Mouse (Mus musculus) CH12.LX (cell line): ENCODE measurements around the gene Cdkn2a. TPM values are rescaled to one million over a fixed set of nuclear protein-coding genes. Genes with fewer than 3 reads are reported as not detected.

Experiments
- DNase-seq: peaks from one replicate; pipeline ENCODE4 v3.0.0-alpha.2; 2013; ENCODE audit errors: extremely low read depth
- H3K27ac ChIP-seq: 2 replicates; pipeline ENCODE4 v1.5.1; 2012; ENCODE audit warnings: low read depth, mild to moderate bottlenecking, control low read depth, moderate library complexity; ENCODE audit not compliant: insufficient read depth
- H3K27me3 ChIP-seq: replicated peaks from 2 replicates; pipeline ENCODE3; 2012; ENCODE audit warnings: inconsistent platforms
- H3K36me3 ChIP-seq, 2 experiments: replicated peaks in 1 of 2; 2 replicates each; pipeline versions ENCODE3 to v1.6.1; 2012; ENCODE audit warnings: inconsistent platforms in 1 of 2, low read length in 1 of 2, mild to moderate bottlenecking in 1 of 2, mixed read lengths in 1 of 2, moderate library complexity in 1 of 2; ENCODE audit not compliant: control insufficient read depth in 1 of 2, insufficient read depth in 1 of 2
- H3K4me1 ChIP-seq, 2 experiments: 2 replicates each; pipeline ENCODE4 v1.6.1; 2012; ENCODE audit warnings: inconsistent platforms in 1 of 2, moderate library complexity in 1 of 2; ENCODE audit not compliant: insufficient read depth in 2 of 2, control insufficient read depth in 1 of 2
- H3K4me2 ChIP-seq: 2 replicates; pipeline ENCODE4 v1.6.1; 2012; ENCODE audit warnings: low read depth, mild to moderate bottlenecking, control low read depth; ENCODE audit not compliant: poor library complexity, insufficient read depth, severe bottlenecking
- H3K4me3 ChIP-seq, 3 experiments: fragments of 150-350 bp in 1 of 3; sonication (generic) in 1 of 3; replicated peaks in 1 of 3; 2 replicates each; pipeline versions ENCODE3 to v1.5.1; 2011 to 2012; ENCODE audit warnings: low read depth in 2 of 3, low read length in 2 of 3, mild to moderate bottlenecking in 2 of 3, moderate library complexity in 2 of 3, control low read depth in 1 of 3, improper control_type of control experiment in 1 of 3, inconsistent platforms in 1 of 3, mixed read lengths in 1 of 3; ENCODE audit not compliant: poor library complexity in 1 of 3
- H3K79me2 ChIP-seq: replicated peaks from 2 replicates; pipeline ENCODE4 v1.6.1; 2012; ENCODE audit warnings: mild to moderate bottlenecking, moderate library complexity; ENCODE audit not compliant: control insufficient read depth, poor library complexity, insufficient read depth, severe bottlenecking; ENCODE audit errors: extremely low read depth
- H3K9ac ChIP-seq: 2 replicates; pipeline ENCODE4 v1.6.1; 2012; ENCODE audit warnings: low read depth, mild to moderate bottlenecking, control low read depth, moderate library complexity; ENCODE audit not compliant: insufficient read depth
- H3K9me3 ChIP-seq: replicated peaks from 2 replicates; pipeline ENCODE3; 2012; ENCODE audit warnings: low read length, inconsistent platforms, mixed read lengths
- CHD1 ChIP-seq: IDR thresholded peaks from 2 replicates; pipeline ENCODE4 v1.6.1; 2012; ENCODE audit warnings: low read depth, low read length, improper control_type of control experiment, inconsistent platforms
- CHD2 ChIP-seq: IDR thresholded peaks from 2 replicates; pipeline ENCODE4 v1.6.1; 2011; ENCODE audit warnings: low read length, improper control_type of control experiment
- ELF1 ChIP-seq: IDR thresholded peaks from 2 replicates; pipeline ENCODE4 v1.6.1; 2014; ENCODE audit warnings: low read depth, mild to moderate bottlenecking, inconsistent platforms, low read length, improper control_type of control experiment
- ETS1 ChIP-seq: conservative IDR thresholded peaks from 2 replicates; pipeline ENCODE4 v1.6.1; 2012; ENCODE audit warnings: low read depth, mild to moderate bottlenecking, inconsistent platforms, low read length, improper control_type of control experiment, moderate library complexity
- IRF4 ChIP-seq: IDR thresholded peaks from 2 replicates; pipeline ENCODE4 v1.6.1; 2014; ENCODE audit warnings: low read depth, mild to moderate bottlenecking, inconsistent platforms, low read length, improper control_type of control experiment
- JUN ChIP-seq: IDR thresholded peaks from 2 replicates; pipeline ENCODE4 v1.6.1; 2011; ENCODE audit warnings: low read depth, mild to moderate bottlenecking, low read length, improper control_type of control experiment, moderate library complexity; ENCODE audit not compliant: insufficient read depth
- JUND ChIP-seq: conservative IDR thresholded peaks from 2 replicates; pipeline ENCODE4 v1.6.1; 2011; ENCODE audit warnings: low read depth, low read length, improper control_type of control experiment
- KAT2A ChIP-seq: IDR thresholded peaks from 2 replicates; pipeline ENCODE4 v1.6.1; 2012; ENCODE audit warnings: low read length, improper control_type of control experiment, inconsistent platforms; ENCODE audit not compliant: insufficient replicate concordance
- MAFK ChIP-seq: IDR thresholded peaks from 2 replicates; pipeline ENCODE4 v1.6.1; 2011; ENCODE audit warnings: low read length, improper control_type of control experiment; ENCODE audit not compliant: insufficient replicate concordance
- NELFE ChIP-seq: IDR thresholded peaks from 2 replicates; pipeline ENCODE4 v1.6.1; 2011; ENCODE audit warnings: low read depth, low read length, improper control_type of control experiment
- NRF1 ChIP-seq: IDR thresholded peaks from 2 replicates; pipeline ENCODE4 v1.6.1; 2014; ENCODE audit warnings: low read depth, mild to moderate bottlenecking, inconsistent platforms, low read length, improper control_type of control experiment, moderate library complexity
- PAX5 ChIP-seq: IDR thresholded peaks from 2 replicates; pipeline ENCODE4 v1.6.1; 2012; ENCODE audit warnings: low read length, inconsistent platforms, mixed read lengths
- POLR2A ChIP-seq: IDR thresholded peaks from 2 replicates; pipeline ENCODE4 v1.6.1; 2011; ENCODE audit warnings: low read depth, mild to moderate bottlenecking, improper control_type of control experiment, low read length
- RAD21 ChIP-seq: IDR thresholded peaks from 2 replicates; pipeline ENCODE4 v1.6.1; 2011; ENCODE audit warnings: low read depth, mild to moderate bottlenecking, low read length, improper control_type of control experiment, moderate library complexity
- RCOR1 ChIP-seq: conservative IDR thresholded peaks from 2 replicates; pipeline ENCODE4 v1.6.1; 2012; ENCODE audit warnings: low read depth, mild to moderate bottlenecking, inconsistent platforms, low read length, improper control_type of control experiment
- SIN3A ChIP-seq: IDR thresholded peaks from 2 replicates; pipeline ENCODE4 v1.6.1; 2012; ENCODE audit warnings: low read length, improper control_type of control experiment, inconsistent platforms
- SMC3 ChIP-seq: IDR thresholded peaks from 2 replicates; pipeline ENCODE4 v1.6.1; 2011; ENCODE audit warnings: low read depth, low read length, improper control_type of control experiment
- TCF12 ChIP-seq: IDR thresholded peaks from 2 replicates; pipeline ENCODE4 v1.6.1; 2014; ENCODE audit warnings: low read depth, mild to moderate bottlenecking, inconsistent platforms, low read length, improper control_type of control experiment
- UBTF ChIP-seq: IDR thresholded peaks from 2 replicates; pipeline ENCODE4 v1.6.1; 2012; ENCODE audit warnings: low read depth, mild to moderate bottlenecking, inconsistent platforms, low read length, improper control_type of control experiment, moderate library complexity
- USF2 ChIP-seq: conservative IDR thresholded peaks from 2 replicates; pipeline ENCODE4 v1.6.1; 2011; ENCODE audit warnings: low read depth, low read length, improper control_type of control experiment
- ZMIZ1 ChIP-seq: IDR thresholded peaks from 2 replicates; pipeline ENCODE4 v1.6.1; 2012; ENCODE audit warnings: low read depth, mild to moderate bottlenecking, inconsistent platforms, low read length, improper control_type of control experiment
- dilution Hi-C: fragments of 300-500 bp; cut with MboI; formaldehyde crosslinking; loops from 2 replicates; pipeline ENCODE4 v1.14.3; 2020; ENCODE audit warnings: low sequenced_read_pairs; ENCODE audit not compliant: extremely low pct_unique_long_range_greater_than_20kb, extremely low pct_ligation_motif_present
- in situ Hi-C: fragments of 300-500 bp; cut with MboI; formaldehyde crosslinking; loops from 3 replicates; pipeline ENCODE4 v1.14.3; 2019; ENCODE audit warnings: low sequenced_read_pairs, low pct_ligation_motif_present, low pct_unique_long_range_greater_than_20kb, mixed read lengths
- polyA plus RNA-seq: library from polyadenylated mRNA; unstranded; fragments of >175 nt; gene quantifications from 2 replicates; pipeline ENCODE4 v1.2.1, GENCODE M21; 2012; ENCODE audit warnings: low read depth; ENCODE audit not compliant: insufficient read length
- total RNA-seq, 2 experiments: library from RNA; depleted of rRNA; stranded (reverse); fragments of 300-350 nt in 1 of 2; fragments of >200 nt in 1 of 2; gene quantifications; 2 replicates each; pipeline ENCODE4 v1.2.3; 2012 to 2014

Gene Cdkn2a
- total and polyA plus RNA-seq, 3 experiments = not detected

DNA sequence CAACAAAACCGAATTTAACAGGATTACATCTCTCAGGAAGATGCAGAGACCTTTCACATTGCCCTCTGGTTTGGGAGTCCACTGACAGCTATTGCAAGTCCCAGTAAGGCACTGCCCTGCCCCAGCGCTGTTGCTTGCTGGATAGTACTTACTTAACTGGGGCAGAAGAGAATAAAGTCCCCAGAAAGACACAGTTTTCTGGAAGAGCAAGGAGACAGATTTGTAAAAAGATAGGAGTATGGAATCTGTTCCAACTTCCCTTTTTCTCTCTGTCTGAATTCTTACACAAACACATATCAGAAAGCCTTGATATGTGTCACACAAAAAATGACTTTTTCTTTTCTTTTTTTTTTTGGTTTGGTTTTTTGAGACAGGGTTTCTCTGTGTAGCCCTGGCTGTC, 5.3 kb upstream of the Cdkn2a start:
- Histone ChIP-seq H3K79me2 (no peaks in the 10 kb centered on the region), H3K4me2 (no peak overlapping the region), H3K4me3 (no peak overlapping the region), H3K27ac (no peak overlapping the region), H3K9ac (no peak overlapping the region), H3K27me3 (no peaks in the 10 kb centered on the region), H3K9me3 (no peaks in the 10 kb centered on the region), H3K4me1 (no peaks in the 10 kb centered on the region), H3K36me3 (no peaks in the 10 kb centered on the region)
- in situ Hi-C loops = no loop called here
- DNase-seq = no peak
- dilution Hi-C loops = no loop called here
- TF ChIP-seq NRF1 (no peak), SMC3 (no peak), JUND (no peak), IRF4 (no peak), RCOR1 (no peak), JUN (no peak), CHD1 (no peak), TCF12 (no peak), ZMIZ1 (no peak), ELF1 (no peak), PAX5 (no peak), NELFE (no peak), CHD2 (no peak), POLR2A (no peak), UBTF (no peak), USF2 (no peak)

- no peak for DNase-seq
- no peak overlapping the region for H3K27ac ChIP-seq
- H3K4me2 ChIP-seq = no peak overlapping the region
- H3K27me3 ChIP-seq = no peaks in the 10 kb centered on the region
- H3K4me3 ChIP-seq = no peak overlapping the region
- no peaks in the 10 kb centered on the region for H3K36me3 ChIP-seq
- in situ Hi-C loops (no loop called here), dilution Hi-C loops (no loop called here)
- no peak overlapping the region for H3K9ac ChIP-seq
- TF ChIP-seq USF2 (no peak), KAT2A (no peak), ETS1 (no peak), SIN3A (no peak), CHD2 (no peak), RAD21 (no peak), UBTF (no peak), MAFK (no peak)
- H3K4me1 ChIP-seq = no peaks in the 10 kb centered on the region
- no peaks in the 10 kb centered on the region for H3K79me2 ChIP-seq
- no peaks in the 10 kb centered on the region for H3K9me3 ChIP-seq
These were observed 1.2 kb upstream of the Cdkn2a start for GRCm38 (mm10) chr4:89295441-89296220.
